Mouse (Mus musculus) heart, embryonic 12.5 days (tissue): Measurements from ENCODE around the gene Ift27. TPM values are rescaled to one million over a fixed set of nuclear protein-coding genes. Genes with fewer than 3 reads are reported as not detected.

ENCODE experiments used
- ATAC-seq: fragments of 200-750 bp; cut with Nextera tagmentation; 2 replicates; pipeline ENCODE4 v1.8.0; 2017; ENCODE audit warnings: moderate TSS enrichment, moderate library complexity; ENCODE audit not compliant: insufficient number of reproducible peaks, low FRiP score
- H3K27ac ChIP-seq: fragments of 300-500 bp; sonication (generic); 2 replicates; pipeline ENCODE4 v1.5.1; 2016; ENCODE audit warnings: mild to moderate bottlenecking, moderate library complexity; ENCODE audit not compliant: poor library complexity, severe bottlenecking
- H3K27me3 ChIP-seq: fragments of 300-500 bp; sonication (generic); replicated peaks from 2 replicates; pipeline ENCODE4 v1.6.1; 2016; ENCODE audit warnings: mild to moderate bottlenecking, moderate library complexity
- H3K36me3 ChIP-seq: fragments of 300-500 bp; sonication (generic); 2 replicates; pipeline ENCODE4 v1.6.1; 2016; ENCODE audit warnings: mild to moderate bottlenecking, moderate library complexity
- H3K4me1 ChIP-seq: fragments of 300-500 bp; sonication (generic); replicated peaks from 2 replicates; pipeline ENCODE4 v1.6.1; 2016; ENCODE audit warnings: mild to moderate bottlenecking
- H3K4me2 ChIP-seq: fragments of 300-500 bp; sonication (generic); 2 replicates; pipeline ENCODE4 v1.6.1; 2016; ENCODE audit warnings: mild to moderate bottlenecking, moderate library complexity
- H3K4me3 ChIP-seq: fragments of 300-500 bp; sonication (generic); 2 replicates; pipeline ENCODE4 v1.5.1; 2016; ENCODE audit warnings: mild to moderate bottlenecking
- H3K9ac ChIP-seq: fragments of 300-500 bp; sonication (generic); 2 replicates; pipeline ENCODE4 v1.6.1; 2016; ENCODE audit warnings: mild to moderate bottlenecking, moderate library complexity
- H3K9me3 ChIP-seq: fragments of 300-500 bp; sonication (generic); replicated peaks from 2 replicates; pipeline ENCODE4 v1.6.1; 2016; ENCODE audit warnings: mild to moderate bottlenecking, moderate library complexity
- WGBS: fragments of 180-500 bp; shearing (Covaris S2); methylation state at CpG from one replicate; pipeline ENCODE4 v1.1.7; 2016; 5-methylcytosine and 5-hydroxymethylcytosine counted together
- polyA plus RNA-seq: library from polyadenylated mRNA; unstranded; fragments of >200 nt; fragmentation: Nextera tagmentation; extraction: Ambion mirVana; gene quantifications from 2 replicates; pipeline ENCODE4 v1.2.1, GENCODE M21; 2016

Gene Ift27
- polyA plus RNA-seq, 1 experiment from 2014 or later, result 38.0 TPM

DNA sequence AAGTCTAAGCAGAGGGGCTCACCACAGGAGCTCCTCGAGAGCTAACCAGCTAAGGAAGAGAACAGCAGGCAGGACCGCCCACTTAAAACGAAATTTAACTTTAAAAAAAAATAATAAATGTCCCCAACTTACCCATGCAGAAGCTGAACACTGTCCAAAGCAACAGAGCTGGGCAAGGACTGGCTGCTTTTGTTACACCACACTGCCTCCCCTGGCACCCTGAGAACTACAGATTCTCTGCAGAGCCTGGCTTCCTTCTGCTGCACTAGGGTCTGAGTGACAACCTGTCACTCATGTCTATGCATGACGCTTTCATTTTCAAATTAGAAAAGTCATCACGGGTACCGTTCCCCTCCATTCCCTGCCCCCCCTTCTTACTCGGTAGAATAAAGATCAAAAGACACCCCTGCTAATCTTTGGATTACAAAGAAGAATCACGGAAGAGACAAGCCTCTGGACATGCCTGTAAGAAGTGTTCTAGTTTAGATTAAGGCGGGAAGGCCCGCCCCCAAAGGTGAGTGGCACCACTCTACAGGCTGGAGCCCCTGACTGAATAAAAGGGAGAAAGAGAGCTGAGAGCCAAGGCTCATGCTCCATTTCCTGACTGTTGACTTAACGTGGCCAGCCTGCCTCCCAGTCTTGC is 1.5 kb downstream of the Ift27 start:
- Histone ChIP-seq H3K27ac (no peak overlapping the region), H3K4me3 (no peak overlapping the region; the same call in 1 of the 2 replicates), H3K9ac (no peak overlapping the region), H3K27me3 (0 out of 2 replicates have a peak, but pooled peaks cover 5% of the 10 kb centered on the region), H3K4me1 (peaks cover 17% of the 10 kb centered on the region), H3K9me3 (no peaks in the 10 kb centered on the region), H3K36me3 (peaks cover 3% of the 10 kb centered on the region), H3K4me2 (peak overlapping the region; percentile 90; the same call in 1 of the 2 replicates)
- 68% methylated on average over 11 of the region's 11 CpGs for WGBS
- ATAC-seq, result no peak

DNA sequence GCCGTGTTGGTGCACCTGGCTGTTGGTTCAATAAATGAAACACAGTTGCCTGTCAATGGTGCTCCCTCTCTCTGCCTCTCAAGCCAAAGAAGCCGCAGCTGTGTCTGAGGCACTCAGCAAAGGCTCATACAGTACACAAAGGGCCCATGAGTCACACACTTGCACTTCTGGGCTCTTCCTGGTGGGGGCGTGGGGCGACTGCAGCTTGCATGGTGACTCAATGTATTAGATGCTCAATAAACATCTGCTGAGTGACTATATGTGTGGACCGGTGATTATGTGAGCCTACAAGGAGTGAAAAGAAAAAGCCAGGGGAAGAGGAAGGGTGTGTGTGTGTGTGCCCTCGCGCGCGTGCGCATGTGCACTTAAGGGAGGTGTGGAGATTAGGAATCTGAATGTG is 2.3 kb downstream of the Ift27 start:
- no peaks in the 10 kb centered on the region for H3K27me3 ChIP-seq
- no peak overlapping the region for H3K27ac ChIP-seq
- no peak for ATAC-seq
- H3K9me3 ChIP-seq, result no peaks in the 10 kb centered on the region
- no peak overlapping the region for H3K9ac ChIP-seq
- 90% methylated on average over 10 of the region's 10 CpGs for WGBS
- H3K4me3 ChIP-seq, result no peak overlapping the region
- H3K4me2 ChIP-seq, result no peak overlapping the region
- H3K36me3 ChIP-seq, result peaks cover 8% of the 10 kb centered on the region
- H3K4me1 ChIP-seq, result peaks cover 17% of the 10 kb centered on the region

DNA sequence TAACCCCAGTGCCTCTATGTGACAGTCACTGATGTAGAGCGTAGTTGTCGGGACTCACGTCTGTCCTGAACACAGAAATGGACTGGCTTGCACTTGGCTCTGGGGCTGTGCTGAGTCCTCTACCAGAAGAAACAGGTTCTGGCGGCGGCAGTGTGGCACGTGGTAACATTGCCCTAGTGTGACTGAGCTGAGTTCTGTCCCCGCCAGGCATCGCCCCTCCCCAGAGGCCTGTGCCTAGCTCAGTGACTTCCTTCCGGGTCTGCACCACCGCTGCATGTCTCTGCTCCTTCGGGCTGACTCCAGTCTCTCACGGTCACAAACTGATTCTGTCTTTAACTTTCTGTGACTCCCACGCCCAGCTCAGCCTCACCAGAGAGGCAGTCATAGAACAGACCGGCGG is 3.2 kb downstream of the Ift27 start:
- Histone ChIP-seq H3K4me3 (no peak overlapping the region), H3K36me3 (peaks cover 8% of the 10 kb centered on the region), H3K9me3 (no peaks in the 10 kb centered on the region), H3K9ac (no peak overlapping the region), H3K4me2 (no peak overlapping the region), H3K27me3 (no peaks in the 10 kb centered on the region), H3K27ac (no peak overlapping the region), H3K4me1 (peaks cover 17% of the 10 kb centered on the region)
- 86% methylated on average over 15 of the region's 15 CpGs for WGBS
- no peak for ATAC-seq

DNA sequence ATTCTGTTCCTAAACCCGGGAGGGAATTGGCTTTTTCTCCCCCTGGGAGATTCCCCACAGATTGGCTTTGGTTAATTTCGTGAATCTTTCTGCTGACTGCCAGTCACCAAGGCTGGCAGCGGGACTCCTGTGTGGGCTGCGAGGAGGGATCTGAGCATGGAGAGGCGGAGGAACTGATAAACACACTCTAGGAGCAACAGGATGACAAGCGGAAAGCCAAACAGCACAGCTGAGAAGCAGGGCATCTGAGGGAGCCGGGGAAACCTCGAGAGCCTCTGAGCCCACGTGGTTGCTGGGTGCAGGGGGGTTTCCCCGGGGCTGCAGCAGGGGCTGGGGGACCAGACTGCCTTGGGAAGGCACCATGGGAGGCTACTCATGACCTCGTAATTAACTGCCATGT is 4.3 kb downstream of the Ift27 start:
- 63% methylated on average over 11 of the region's 11 CpGs for WGBS
- H3K36me3 ChIP-seq, result peaks cover 12% of the 10 kb centered on the region
- no peak overlapping the region for H3K27ac ChIP-seq
- peaks cover 13% of the 10 kb centered on the region for H3K4me1 ChIP-seq
- H3K27me3 ChIP-seq, result no peaks in the 10 kb centered on the region
- ATAC-seq, result no peak
- no peak overlapping the region for H3K4me3 ChIP-seq
- H3K4me2 ChIP-seq, result no peak overlapping the region
- no peak overlapping the region for H3K9ac ChIP-seq
- H3K9me3 ChIP-seq, result no peaks in the 10 kb centered on the region

DNA sequence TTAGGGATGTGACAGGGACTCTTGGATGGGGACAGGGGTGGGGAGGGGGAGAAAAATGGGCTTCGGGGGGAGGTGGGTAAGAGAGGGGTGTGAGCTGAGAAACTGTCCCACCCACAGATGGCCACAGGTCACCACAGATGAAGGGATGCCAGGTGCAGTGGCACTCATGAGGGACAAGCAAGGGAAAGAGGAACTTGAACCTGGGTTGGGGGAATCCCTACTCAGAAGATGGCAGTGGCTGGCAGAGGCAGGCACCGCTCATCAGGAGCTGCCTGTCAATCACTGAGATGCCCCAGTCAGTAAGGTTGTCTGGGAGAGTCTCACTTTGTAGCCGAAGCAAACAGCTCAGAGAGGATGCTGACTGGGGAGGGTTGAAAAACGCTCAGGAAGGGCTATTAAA is 8.6 kb downstream of the Ift27 start:
- Histone ChIP-seq H3K27me3 (no peaks in the 10 kb centered on the region), H3K27ac (no peak overlapping the region), H3K4me2 (no peak overlapping the region), H3K36me3 (peaks cover 18% of the 10 kb centered on the region), H3K9ac (no peak overlapping the region), H3K4me3 (no peak overlapping the region), H3K4me1 (no peaks in the 10 kb centered on the region), H3K9me3 (no peaks in the 10 kb centered on the region)
- 87% methylated on average over 4 of the region's 4 CpGs for WGBS
- ATAC-seq, result no peak

DNA sequence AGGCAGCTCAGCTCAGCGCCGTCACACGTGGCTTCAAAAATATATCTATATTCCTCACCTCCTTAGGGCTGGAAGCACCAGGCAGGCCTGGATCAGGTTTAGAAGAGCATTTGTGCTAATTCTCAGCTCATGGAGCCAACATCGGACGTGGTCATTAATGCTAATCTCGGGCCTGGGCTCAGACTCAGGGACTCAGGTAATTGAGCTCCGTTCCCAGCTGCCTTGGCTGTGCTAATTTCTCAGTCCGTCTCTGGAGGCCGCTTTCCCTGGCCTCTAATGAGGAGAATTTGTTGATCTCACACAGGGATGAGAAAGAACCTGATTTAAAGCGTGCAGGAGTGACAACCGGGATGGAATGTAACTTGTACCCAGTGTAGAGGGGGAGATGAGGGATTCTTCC is 9.4 kb downstream of the Ift27 start:
- no peak for ATAC-seq
- 88% methylated on average over 11 of the region's 11 CpGs for WGBS

DNA sequence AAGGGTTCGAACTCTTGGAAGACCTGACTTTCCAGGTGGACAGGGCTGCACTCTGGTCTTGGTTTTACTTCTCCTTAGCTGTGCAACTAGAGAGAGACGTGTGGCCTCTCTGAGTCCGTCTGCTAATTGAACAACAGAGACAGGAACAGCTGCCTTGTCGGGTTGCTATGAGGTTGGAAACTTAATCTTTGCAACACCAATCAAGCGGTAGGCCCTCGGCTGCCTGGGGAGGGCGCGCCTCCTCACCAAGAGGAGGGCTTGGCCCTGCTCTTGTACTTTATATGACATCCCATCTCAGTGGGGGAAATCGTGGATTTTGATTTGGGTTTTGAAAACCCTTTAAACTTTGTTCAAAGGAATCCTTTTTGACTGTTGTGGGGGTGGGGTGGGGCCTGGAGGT is 12.0 kb downstream of the Ift27 start:
- Histone ChIP-seq H3K4me2 (no peak overlapping the region), H3K27ac (no peak overlapping the region), H3K9ac (no peak overlapping the region), H3K36me3 (peaks cover 11% of the 10 kb centered on the region; the same call in 1 of the 2 replicates), H3K4me3 (no peak overlapping the region), H3K4me1 (no peaks in the 10 kb centered on the region), H3K9me3 (no peaks in the 10 kb centered on the region), H3K27me3 (no peaks in the 10 kb centered on the region)
- ATAC-seq, result no peak
- WGBS, result 84% methylated on average over 9 of the region's 9 CpGs

More for the DNA sequence above, 9.4 kb downstream of the Ift27 start:
- peaks cover 18% of the 10 kb centered on the region for H3K36me3 ChIP-seq
- no peak overlapping the region for H3K4me2 ChIP-seq
- H3K4me3 ChIP-seq, result no peak overlapping the region
- H3K9ac ChIP-seq, result no peak overlapping the region
- H3K27ac ChIP-seq, result no peak overlapping the region
- no peaks in the 10 kb centered on the region for H3K9me3 ChIP-seq
- H3K4me1 ChIP-seq, result no peaks in the 10 kb centered on the region
- H3K27me3 ChIP-seq, result no peaks in the 10 kb centered on the region

DNA sequence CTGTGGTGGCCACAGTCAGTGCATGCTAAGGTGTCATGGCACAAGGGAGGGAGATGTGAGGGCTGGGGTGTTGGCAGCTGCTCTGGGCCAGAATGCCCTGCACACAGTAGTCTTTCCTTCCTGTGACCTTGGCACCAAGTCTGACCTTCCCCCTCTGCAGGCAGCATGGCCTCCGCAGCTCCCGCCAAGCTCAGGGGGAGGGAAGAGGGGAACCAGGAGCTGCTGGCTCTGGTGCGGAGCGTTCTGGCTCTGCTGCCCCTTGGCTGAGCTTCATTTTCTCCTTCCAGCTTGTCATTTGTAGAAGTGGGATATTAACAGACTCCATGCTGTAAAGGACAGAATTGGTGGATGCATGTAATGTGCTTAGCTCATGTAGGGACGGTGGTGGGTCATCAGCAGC is 15.6 kb downstream of the Ift27 start:
- 68% methylated on average over 5 of the region's 5 CpGs for WGBS
- Histone ChIP-seq H3K36me3 (no peaks in the 10 kb centered on the region), H3K9ac (no peak overlapping the region), H3K9me3 (no peaks in the 10 kb centered on the region), H3K4me3 (no peak overlapping the region), H3K27me3 (0 out of 2 replicates have a peak, but pooled peaks cover 8% of the 10 kb centered on the region), H3K27ac (no peak overlapping the region), H3K4me2 (no peak overlapping the region), H3K4me1 (no peaks in the 10 kb centered on the region)
- ATAC-seq, result no peak

DNA sequence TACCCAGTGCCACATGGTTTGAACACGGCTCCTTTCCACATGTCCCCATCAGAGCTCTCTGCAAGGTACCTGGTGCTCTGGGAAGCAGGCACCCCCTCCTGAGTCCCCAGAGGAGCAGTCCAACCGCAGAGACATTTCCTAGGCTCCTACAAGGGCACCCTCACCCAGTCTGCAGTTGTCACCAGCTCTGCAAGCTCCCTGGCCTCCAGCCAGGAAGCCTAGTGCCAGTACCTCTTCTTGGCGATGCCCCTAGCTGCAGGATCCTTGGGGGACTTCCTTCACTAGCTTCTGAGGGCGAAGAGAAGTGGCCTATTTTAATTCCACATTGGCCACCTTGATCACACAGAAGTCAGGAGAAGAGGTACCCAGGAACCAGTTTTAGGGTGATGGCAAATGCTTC is 16.1 kb downstream of the Ift27 start:
- H3K27ac ChIP-seq, result no peak overlapping the region
- ATAC-seq, result no peak
- H3K36me3 ChIP-seq, result no peaks in the 10 kb centered on the region
- H3K4me2 ChIP-seq, result no peak overlapping the region
- H3K27me3 ChIP-seq, result 0 out of 2 replicates have a peak, but pooled peaks cover 8% of the 10 kb centered on the region
- H3K9ac ChIP-seq, result no peak overlapping the region
- no peaks in the 10 kb centered on the region for H3K9me3 ChIP-seq
- WGBS, result 61% methylated on average over 4 of the region's 4 CpGs
- H3K4me3 ChIP-seq, result no peak overlapping the region
- no peaks in the 10 kb centered on the region for H3K4me1 ChIP-seq

DNA sequence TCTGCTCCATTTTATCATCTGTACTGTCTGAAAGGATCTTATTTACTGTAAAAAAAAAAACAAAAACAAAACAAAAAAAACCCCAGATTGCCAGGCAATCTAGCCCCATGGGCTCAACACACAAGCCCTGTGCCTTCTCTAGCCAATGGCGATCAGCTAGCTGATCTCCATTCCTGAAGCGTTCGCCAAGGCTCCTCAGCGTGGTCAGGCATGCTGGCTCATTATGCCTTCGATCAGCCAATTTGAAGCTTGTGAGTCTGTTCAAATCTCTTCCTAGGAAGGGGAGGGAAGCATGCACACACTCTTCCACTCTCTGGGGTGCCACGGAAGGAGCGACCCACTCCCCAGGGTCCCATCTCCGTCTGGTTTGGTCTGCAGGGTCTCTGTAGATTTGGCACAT is 16.6 kb downstream of the Ift27 start:
- 79% methylated on average over 8 of the region's 8 CpGs for WGBS
- no peak for ATAC-seq
- H3K27ac ChIP-seq, result no peak overlapping the region

DNA sequence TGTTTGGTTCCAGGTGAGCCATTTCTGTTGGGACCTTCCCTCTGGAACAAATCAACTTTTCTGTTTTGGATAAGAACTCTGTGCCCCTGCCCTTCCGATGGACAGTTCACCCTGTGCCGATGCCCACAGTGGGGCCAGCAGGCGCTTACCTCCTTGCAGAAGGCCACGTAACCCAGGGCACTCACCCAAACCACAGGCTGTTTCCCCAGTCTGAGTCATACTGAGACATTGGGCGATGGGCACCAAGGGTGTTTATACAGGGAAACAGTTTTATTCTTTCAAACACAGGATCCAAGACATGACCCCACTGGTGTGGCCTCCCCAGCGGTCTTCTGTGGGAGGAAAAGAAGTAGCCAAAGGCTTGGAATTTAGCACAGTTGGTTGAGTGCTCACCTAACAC is 18.5 kb downstream of the Ift27 start:
- no peaks in the 10 kb centered on the region for H3K4me1 ChIP-seq
- no peak overlapping the region for H3K4me2 ChIP-seq
- 68% methylated on average over 6 of the region's 6 CpGs for WGBS
- H3K36me3 ChIP-seq, result no peaks in the 10 kb centered on the region
- no peak for ATAC-seq
- H3K9ac ChIP-seq, result no peak overlapping the region
- no peak overlapping the region for H3K27ac ChIP-seq
- H3K9me3 ChIP-seq, result no peaks in the 10 kb centered on the region
- no peak overlapping the region for H3K4me3 ChIP-seq
- H3K27me3 ChIP-seq, result 0 out of 2 replicates have a peak, but pooled peaks cover 19% of the 10 kb centered on the region

More for the DNA sequence above, 16.6 kb downstream of the Ift27 start:
- no peak overlapping the region for H3K9ac ChIP-seq
- no peak overlapping the region for H3K4me3 ChIP-seq
- H3K27me3 ChIP-seq, result 0 out of 2 replicates have a peak, but pooled peaks cover 13% of the 10 kb centered on the region
- H3K36me3 ChIP-seq, result no peaks in the 10 kb centered on the region
- no peaks in the 10 kb centered on the region for H3K4me1 ChIP-seq
- no peak overlapping the region for H3K4me2 ChIP-seq
- no peaks in the 10 kb centered on the region for H3K9me3 ChIP-seq
